Mouse (Mus musculus) CH12.LX (cell line): ENCODE measurements around the gene Tex9.

Experiments
- EP300 ChIP-seq: IDR thresholded peaks from 2 replicates; pipeline ENCODE4 v1.6.1; 2011; ENCODE audit warnings: low read length, improper control_type of control experiment
- HCFC1 ChIP-seq: IDR thresholded peaks from 2 replicates; pipeline ENCODE4 v1.6.1; 2012; ENCODE audit warnings: low read depth, mild to moderate bottlenecking, inconsistent platforms, low read length, improper control_type of control experiment
- POLR2A ChIP-seq: IDR thresholded peaks from 2 replicates; pipeline ENCODE4 v1.6.1; 2011; ENCODE audit warnings: low read depth, mild to moderate bottlenecking, improper control_type of control experiment, low read length
- ZMIZ1 ChIP-seq: IDR thresholded peaks from 2 replicates; pipeline ENCODE4 v1.6.1; 2012; ENCODE audit warnings: low read depth, mild to moderate bottlenecking, inconsistent platforms, low read length, improper control_type of control experiment

GRCm38 (mm10) chr9:72456374-72456773 lies 35.6 kb downstream of the Tex9 start:
- TF ChIP-seq EP300 (no peak), POLR2A (no peak), ZMIZ1 (no peak), HCFC1 (no peak)
